Mouse (Mus musculus): ENCODE measurements around the gene Opn4. TPM values are rescaled to one million over a fixed set of nuclear protein-coding genes. Genes with fewer than 3 reads are reported as not detected.

Opn4 gene
- total and polyA plus RNA-seq, 3 experiments = not detected

- Histone ChIP-seq H3K27ac (ENCODE audit: control insufficient read depth, low read depth, low read length) (no peak overlapping the region), H3K9me3 (replicated peaks; ENCODE audit: insufficient read depth, low read length) (no peaks in the 10 kb centered on the region), H3K79me2 (ENCODE audit: control insufficient read depth, insufficient read depth, low read length, poor library complexity) (no peaks in the 10 kb centered on the region), H3K4me1 (ENCODE audit: control insufficient read depth in 1 of 2, insufficient read depth in 2 of 2, low read length in 2 of 2) (peaks cover 0 to 8% of the 10 kb centered on the region in 2 experiments; a peak in 2 of 4 replicates), H3K4me3 (ENCODE audit: control insufficient read depth in 1 of 2, insufficient read depth in 1 of 2, low read depth in 2 of 2, low read length in 2 of 2) (no peak overlapping the region), H3K36me3 (ENCODE audit: control insufficient read depth in 1 of 2, insufficient read depth in 2 of 2, low read length in 2 of 2) (no peaks in the 10 kb centered on the region), H3K27me3 (ENCODE audit: control insufficient read depth in 1 of 2, insufficient read depth in 2 of 2, low read length in 2 of 2) (0 out of 4 replicates have a peak, but pooled peaks cover 0 to 2% of the 10 kb centered on the region in 2 experiments), H3K9ac (ENCODE audit: control insufficient read depth, low read depth, low read length, poor library complexity, severe bottlenecking) (no peak overlapping the region)
- DNase-seq (ENCODE audit: low read depth, low spot score) = no peak
- TF ChIP-seq BHLHE40 (IDR thresholded peaks at IDR 0.05; ENCODE audit: borderline replicate concordance, low read depth, low read length) = no peak
- TF ChIP-seq MYC (IDR thresholded peaks at IDR 0.05; ENCODE audit: low read depth, low read length) = no peak
- no peak for TF ChIP-seq ZC3H11A (IDR thresholded peaks at IDR 0.05; ENCODE audit: low read depth, low read length)
- no peak for TF ChIP-seq UBTF (IDR thresholded peaks at IDR 0.05; ENCODE audit: borderline replicate concordance, insufficient read depth, low read depth, low read length)
- no peak for TF ChIP-seq ZKSCAN1 (IDR thresholded peaks at IDR 0.05; ENCODE audit: low read depth, low read length)
- no peak for TF ChIP-seq GATA1 (IDR thresholded peaks at IDR 0.05; ENCODE audit: low read depth, low read length)
- no peak for TF ChIP-seq ELF1 (IDR thresholded peaks at IDR 0.05; ENCODE audit: low read depth, low read length)
- TF ChIP-seq TAL1 (IDR thresholded peaks at IDR 0.05; ENCODE audit: low read length) = no peak
- TF ChIP-seq E2F4 (IDR thresholded peaks at IDR 0.05; ENCODE audit: borderline replicate concordance, low read depth, low read length) = no peak
- no peak for TF ChIP-seq GABPA (IDR thresholded peaks at IDR 0.05; ENCODE audit: low read depth, low read length)
- no peak for TF ChIP-seq ETS1 (IDR thresholded peaks at IDR 0.05; ENCODE audit: low read depth, low read length)
- TF ChIP-seq KAT2A (conservative IDR thresholded peaks at IDR 0.05; ENCODE audit: low read depth, low read length) = no peak
- TF ChIP-seq POLR2A (IDR thresholded peaks at IDR 0.05; ENCODE audit: control insufficient read depth in 1 of 2, insufficient read depth in 1 of 2, low read depth in 1 of 2, low read length in 2 of 2, poor library complexity in 1 of 2) = no peak
- no peak for TF ChIP-seq CTCF (IDR thresholded peaks at IDR 0.05 in 2 of 3, conservative IDR thresholded peaks at IDR 0.05 in 1 of 3; ENCODE audit: control insufficient read depth in 1 of 3, insufficient read depth in 1 of 3, low read depth in 2 of 3, low read length in 3 of 3, poor library complexity in 1 of 3, severe bottlenecking in 1 of 3)
- no peak for TF ChIP-seq USF2 (IDR thresholded peaks at IDR 0.05; ENCODE audit: borderline replicate concordance in 1 of 2, insufficient read depth in 1 of 2, low read depth in 1 of 2, low read length in 2 of 2)
- TF ChIP-seq NELFE (IDR thresholded peaks at IDR 0.05; ENCODE audit: low read depth, low read length) = no peak
- no peak for TF ChIP-seq EP300 (IDR thresholded peaks at IDR 0.05; ENCODE audit: low read depth in 1 of 2, low read length in 2 of 2)
- no peak for TF ChIP-seq RCOR1 (IDR thresholded peaks at IDR 0.05; ENCODE audit: low read depth, low read length)
Observed at GRCm38 (mm10) chr14:34590017-34590570, 9.8 kb downstream of the Opn4 start.

GRCm38 (mm10) chr14:34589185-34589713, 10.7 kb downstream of the Opn4 start:
- TF ChIP-seq POLR2AphosphoS2 (IDR thresholded peaks at IDR 0.05; ENCODE audit: low read length) = no peak
- DNase-seq (ENCODE audit: low read depth, low spot score) = no peak
- no peak overlapping the region for H3K27ac ChIP-seq (ENCODE audit: control insufficient read depth, low read depth, low read length)
- H3K9ac ChIP-seq (ENCODE audit: control insufficient read depth, low read depth, low read length, poor library complexity, severe bottlenecking) = no peak overlapping the region
- no peaks in the 10 kb centered on the region for H3K79me2 ChIP-seq (ENCODE audit: control insufficient read depth, insufficient read depth, low read length, poor library complexity)
- no peak overlapping the region for H3K4me3 ChIP-seq (ENCODE audit: control insufficient read depth in 1 of 2, insufficient read depth in 1 of 2, low read depth in 2 of 2, low read length in 2 of 2)
- H3K27me3 ChIP-seq (ENCODE audit: control insufficient read depth in 1 of 2, insufficient read depth in 2 of 2, low read length in 2 of 2) = 0 out of 4 replicates have a peak, but pooled peaks cover 0 to 2% of the 10 kb centered on the region in 2 experiments
- no peaks in the 10 kb centered on the region for H3K36me3 ChIP-seq (ENCODE audit: control insufficient read depth in 1 of 2, insufficient read depth in 2 of 2, low read length in 2 of 2)
- H3K9me3 ChIP-seq (replicated peaks; ENCODE audit: insufficient read depth, low read length) = no peaks in the 10 kb centered on the region
- H3K4me1 ChIP-seq (ENCODE audit: control insufficient read depth in 1 of 2, insufficient read depth in 2 of 2, low read length in 2 of 2) = peaks cover 0 to 9% of the 10 kb centered on the region in 2 experiments; a peak in 2 of 4 replicates

Data from MEL (cell line).